Mouse (Mus musculus) G1E (cell line): ENCODE measurements around the gene Cdh11.

ENCODE experiments used
- CTCF ChIP-seq: IDR thresholded peaks from 2 replicates; pipeline ENCODE4 v1.5.1; 2012; ENCODE audit warnings: low read depth, low read length, inconsistent platforms, mixed read lengths
- GATA1 ChIP-seq: IDR thresholded peaks from 2 replicates; pipeline ENCODE4 v1.6.1; 2012; ENCODE audit warnings: borderline replicate concordance, low read length, inconsistent platforms, mixed read lengths

GRCm38 (mm10) chr8:102740963-102741362 is 44.5 kb downstream of the Cdh11 start:
- no peak for TF ChIP-seq CTCF
- no peak for TF ChIP-seq GATA1
